Mouse (Mus musculus): ENCODE measurements around the gene Golt1a.

DNA sequence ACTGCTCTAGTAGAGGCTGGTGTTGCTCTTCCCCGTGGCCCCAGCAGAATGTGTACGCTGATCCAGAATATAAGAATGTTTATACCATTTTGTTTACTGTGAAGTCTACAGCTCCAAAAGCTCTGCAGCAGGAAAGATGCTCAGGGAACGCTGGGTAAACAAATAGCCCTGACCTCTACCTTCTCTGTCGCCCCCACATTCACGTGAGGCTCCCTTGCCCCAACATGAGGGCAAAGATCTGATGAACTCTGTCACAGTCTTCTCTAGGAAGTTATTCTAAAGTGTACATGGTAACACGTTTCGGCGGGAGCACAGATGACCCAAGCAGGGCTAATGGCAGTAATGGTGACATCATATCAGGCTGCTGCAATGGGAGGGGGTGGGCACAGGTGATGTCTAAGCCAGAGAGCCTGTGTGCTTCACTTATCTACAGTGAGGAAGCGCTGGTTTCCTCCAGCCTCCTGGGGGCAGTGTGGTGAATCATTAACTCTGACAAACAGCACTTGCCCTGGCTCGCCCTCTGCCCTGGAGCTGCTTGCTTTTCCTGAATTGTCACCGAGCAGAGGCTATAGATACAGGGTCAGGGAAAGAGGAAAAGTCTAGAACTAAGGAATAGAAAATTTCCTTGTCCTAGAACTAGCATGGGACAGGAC, 44.4 kb upstream of the Golt1a start:
- no peak for TF ChIP-seq MAFK (IDR thresholded peaks at IDR 0.05; ENCODE audit: insufficient read depth, low read depth, low read length)
- TF ChIP-seq ZC3H11A (IDR thresholded peaks at IDR 0.05; ENCODE audit: borderline replicate concordance, low read depth, low read length), result no peak

Data from ES-E14 (cell line).